Mouse (Mus musculus): ENCODE measurements around the gene Fam243. TPM values are rescaled to one million over a fixed set of nuclear protein-coding genes. Genes with fewer than 3 reads are reported as not detected.

The Fam243 gene
- polyA plus RNA-seq, 1 experiment from 2014 or later, result not detected

DNA sequence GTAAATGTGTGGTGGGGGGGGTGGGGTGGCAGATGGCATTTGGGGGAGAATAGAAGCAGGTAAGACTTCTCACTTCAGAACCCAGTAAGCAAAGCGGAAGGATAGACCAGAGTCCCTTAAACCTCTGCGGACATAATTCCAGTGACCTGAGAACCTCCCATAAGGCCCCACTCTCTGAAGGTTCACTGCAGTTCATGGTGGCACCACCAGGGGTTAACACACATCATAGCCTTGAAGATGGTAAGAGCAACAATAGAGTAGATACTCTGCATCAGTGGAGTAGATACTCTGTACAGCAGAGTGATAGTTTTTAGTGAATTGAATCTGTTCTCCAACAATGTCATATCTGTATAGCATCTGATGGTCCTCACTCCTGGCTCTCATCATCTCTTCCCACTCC, 15.7 kb downstream of the Fam243 start:
- Histone ChIP-seq H3K36me3 (ENCODE audit: control insufficient read depth, insufficient read depth, low read length) (peaks cover 12% of the 10 kb centered on the region; the same call in 1 of the 2 replicates), H3K9me3 (ENCODE audit: control insufficient read depth, low read length) (no peaks in the 10 kb centered on the region), H3K4me1 (replicated peaks; ENCODE audit: control insufficient read depth, insufficient read depth) (peaks cover 2% of the 10 kb centered on the region; the same call in 1 of the 2 replicates), H3K4me2 (replicated peaks; ENCODE audit: low read depth) (no peak overlapping the region), H3K4me3 (ENCODE audit: low read depth, low read length) (no peak overlapping the region), H3K9ac (ENCODE audit: low read length) (no peak overlapping the region), H3K27ac (replicated peaks) (no peak overlapping the region), H3K27me3 (ENCODE audit: control insufficient read depth, insufficient read depth, low read length) (no peaks in the 10 kb centered on the region)
- ATAC-seq (ENCODE audit: low FRiP score, low TSS enrichment), result no peak
- TF ChIP-seq CTCF (IDR thresholded peaks at IDR 0.05; ENCODE audit: low read depth) (peak; percentile 49), EP300 (optimal IDR thresholded peaks at IDR 0.05) (no peak)
- DNase-seq (ENCODE audit: low spot score), result no peak
- 100% methylated on average over 2 of the region's 2 CpGs for WGBS

- Histone ChIP-seq H3K9me3 (ENCODE audit: control insufficient read depth, low read length) (no peaks in the 10 kb centered on the region), H3K4me1 (replicated peaks; ENCODE audit: control insufficient read depth, insufficient read depth) (peaks cover 2% of the 10 kb centered on the region; the same call in 1 of the 2 replicates), H3K4me3 (ENCODE audit: low read depth, low read length) (no peak overlapping the region), H3K27me3 (ENCODE audit: control insufficient read depth, insufficient read depth, low read length) (no peaks in the 10 kb centered on the region), H3K27ac (replicated peaks) (peak overlapping the region; percentile 45; the same call in 1 of the 2 replicates), H3K4me2 (replicated peaks; ENCODE audit: low read depth) (peak overlapping the region; percentile 83), H3K36me3 (ENCODE audit: control insufficient read depth, insufficient read depth, low read length) (peaks cover 9% of the 10 kb centered on the region; the same call in 1 of the 2 replicates), H3K9ac (ENCODE audit: low read length) (no peak overlapping the region)
- 54% methylated on average over 5 of the region's 5 CpGs for WGBS
- ATAC-seq (ENCODE audit: low FRiP score, low TSS enrichment), result 0 out of 2 replicates have a peak, but pooled peaks have one; percentile 16
- DNase-seq (ENCODE audit: low spot score), result no peak
- TF ChIP-seq EP300 (optimal IDR thresholded peaks at IDR 0.05), result no peak
- TF ChIP-seq CTCF (IDR thresholded peaks at IDR 0.05; ENCODE audit: low read depth), result no peak
Observed at GRCm38 (mm10) chr16:92302506-92302905, 18.7 kb downstream of the Fam243 start.

DNA sequence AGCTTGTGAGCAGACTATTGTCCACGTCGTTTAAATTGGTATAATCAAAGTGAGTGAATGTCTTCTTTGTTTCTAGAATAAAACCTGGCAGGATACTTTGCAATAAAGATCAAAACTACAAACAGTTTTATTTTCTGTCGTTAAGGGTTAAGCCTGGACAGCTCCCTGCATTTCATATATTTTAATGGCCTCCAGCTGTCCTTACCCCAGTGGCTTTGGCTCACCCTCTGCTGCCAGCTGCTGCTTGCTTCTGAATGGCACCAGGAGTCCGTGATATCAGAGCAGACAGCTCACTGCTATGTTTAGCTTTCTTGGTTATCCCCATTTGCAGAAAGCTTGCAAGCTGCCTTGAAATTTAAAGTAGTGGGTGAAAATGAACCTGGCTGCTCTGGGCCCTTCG, 19.3 kb downstream of the Fam243 start:
- no peak for ATAC-seq (ENCODE audit: low FRiP score, low TSS enrichment)
- Histone ChIP-seq H3K36me3 (ENCODE audit: control insufficient read depth, insufficient read depth, low read length) (peaks cover 6% of the 10 kb centered on the region; the same call in 1 of the 2 replicates), H3K27me3 (ENCODE audit: control insufficient read depth, insufficient read depth, low read length) (no peaks in the 10 kb centered on the region), H3K4me3 (ENCODE audit: low read depth, low read length) (peak overlapping the region; percentile 63), H3K9ac (ENCODE audit: low read length) (peak overlapping the region; percentile 70), H3K9me3 (ENCODE audit: control insufficient read depth, low read length) (no peaks in the 10 kb centered on the region), H3K4me1 (replicated peaks; ENCODE audit: control insufficient read depth, insufficient read depth) (peaks cover 2% of the 10 kb centered on the region; the same call in 1 of the 2 replicates), H3K27ac (replicated peaks) (peak overlapping the region; percentile 71; the same call in 1 of the 2 replicates), H3K4me2 (replicated peaks; ENCODE audit: low read depth) (peak overlapping the region; percentile 83)
- no peak for DNase-seq (ENCODE audit: low spot score)
- 25% methylated on average over 5 of the region's 5 CpGs for WGBS
- TF ChIP-seq CTCF (IDR thresholded peaks at IDR 0.05; ENCODE audit: low read depth), result no peak
- TF ChIP-seq EP300 (optimal IDR thresholded peaks at IDR 0.05), result no peak

- TF ChIP-seq CTCF (IDR thresholded peaks at IDR 0.05; ENCODE audit: low read depth), result no peak
- Histone ChIP-seq H3K36me3 (ENCODE audit: control insufficient read depth, insufficient read depth, low read length) (0 out of 2 replicates have a peak, but pooled peaks cover 5% of the 10 kb centered on the region), H3K27ac (replicated peaks) (peak overlapping the region; percentile 71), H3K27me3 (ENCODE audit: control insufficient read depth, insufficient read depth, low read length) (no peaks in the 10 kb centered on the region), H3K9ac (ENCODE audit: low read length) (peak overlapping the region; percentile 70), H3K9me3 (ENCODE audit: control insufficient read depth, low read length) (no peaks in the 10 kb centered on the region), H3K4me3 (ENCODE audit: low read depth, low read length) (peak overlapping the region; percentile 63), H3K4me2 (replicated peaks; ENCODE audit: low read depth) (peak overlapping the region; percentile 83), H3K4me1 (replicated peaks; ENCODE audit: control insufficient read depth, insufficient read depth) (peaks cover 2% of the 10 kb centered on the region; the same call in 1 of the 2 replicates)
- DNase-seq (ENCODE audit: low spot score), result no peak
- WGBS, result 1% methylated on average over 12 of the region's 12 CpGs
- ATAC-seq (ENCODE audit: low FRiP score, low TSS enrichment), result peak; percentile 34
Observed at GRCm38 (mm10) chr16:92301412-92301806, 19.8 kb downstream of the Fam243 start.

GRCm38 (mm10) chr16:92300649-92301411, 20.4 kb downstream of the Fam243 start, which contains the start of gene Smim11:
Gene Smim11, plus strand, starts transcription at chr16:92301286.
- no peaks in the 10 kb centered on the region for H3K9me3 ChIP-seq (ENCODE audit: control insufficient read depth, low read length)
- TF ChIP-seq EP300 (optimal IDR thresholded peaks at IDR 0.05) (no peak), CTCF (IDR thresholded peaks at IDR 0.05; ENCODE audit: low read depth) (no peak)
- H3K27ac ChIP-seq (replicated peaks), result peak within 1 kb of the TSS; percentile 71
- H3K27me3 ChIP-seq (ENCODE audit: control insufficient read depth, insufficient read depth, low read length), result no peaks in the 10 kb centered on the region
- peaks cover 2% of the 10 kb centered on the region; the same call in 1 of the 2 replicates for H3K4me1 ChIP-seq (replicated peaks; ENCODE audit: control insufficient read depth, insufficient read depth)
- H3K9ac ChIP-seq (ENCODE audit: low read length), result peak within 1 kb of the TSS; percentile 70
- ATAC-seq (ENCODE audit: low FRiP score, low TSS enrichment) (peak; percentile 93), DNase-seq (ENCODE audit: low spot score) (peak; percentile 96)
- H3K4me3 ChIP-seq (ENCODE audit: low read depth, low read length), result peak within 1 kb of the TSS; percentile 63
- H3K4me2 ChIP-seq (replicated peaks; ENCODE audit: low read depth), result peak within 1 kb of the TSS; percentile 83
- no peaks in the 10 kb centered on the region for H3K36me3 ChIP-seq (ENCODE audit: control insufficient read depth, insufficient read depth, low read length)
- WGBS, result 10% methylated on average over 32 of the region's 32 CpGs

GRCm38 (mm10) chr16:92295328-92295727, 25.9 kb downstream of the Fam243 start:
- H3K4me3 ChIP-seq (ENCODE audit: low read depth, low read length), result no peak overlapping the region
- no peaks in the 10 kb centered on the region for H3K9me3 ChIP-seq (ENCODE audit: control insufficient read depth, low read length)
- H3K27me3 ChIP-seq (ENCODE audit: control insufficient read depth, insufficient read depth, low read length), result no peaks in the 10 kb centered on the region
- 51% methylated on average over 2 of the region's 2 CpGs for WGBS
- H3K27ac ChIP-seq (replicated peaks), result no peak overlapping the region
- TF ChIP-seq CTCF (IDR thresholded peaks at IDR 0.05; ENCODE audit: low read depth) (no peak), EP300 (optimal IDR thresholded peaks at IDR 0.05) (no peak)
- ATAC-seq (ENCODE audit: low FRiP score, low TSS enrichment) (no peak), DNase-seq (ENCODE audit: low spot score) (no peak)
- H3K9ac ChIP-seq (ENCODE audit: low read length), result peak overlapping the region; percentile 27; the same call in 1 of the 2 replicates
- no peak overlapping the region for H3K4me2 ChIP-seq (replicated peaks; ENCODE audit: low read depth)
- H3K36me3 ChIP-seq (ENCODE audit: control insufficient read depth, insufficient read depth, low read length), result no peaks in the 10 kb centered on the region
- no peaks in the 10 kb centered on the region for H3K4me1 ChIP-seq (replicated peaks; ENCODE audit: control insufficient read depth, insufficient read depth)
